Mouse (Mus musculus) hindbrain, embryonic 12.5 days (tissue): ENCODE measurements at regions not wholly inside any gene's neighbourhood (a gene's known extent, or its start where the extent isn't known, plus 50 kb on each side); places are given as distances from the start of the nearest gene placed in this dataset.

Source experiments
- ATAC-seq: fragments of 200-750 bp; cut with Nextera tagmentation; 2 replicates; pipeline ENCODE4 v1.8.0; 2017; ENCODE audit warnings: moderate TSS enrichment; ENCODE audit not compliant: low FRiP score
- H3K27ac ChIP-seq: fragments of 300-500 bp; sonication (generic); 2 replicates; pipeline ENCODE4 v1.5.1; 2016; ENCODE audit warnings: mild to moderate bottlenecking
- H3K27me3 ChIP-seq: fragments of 300-500 bp; sonication (generic); 2 replicates; pipeline ENCODE4 v1.6.1; 2016; ENCODE audit warnings: mild to moderate bottlenecking
- H3K36me3 ChIP-seq: fragments of 300-500 bp; sonication (generic); 2 replicates; pipeline ENCODE4 v1.6.1; 2016; ENCODE audit warnings: mild to moderate bottlenecking
- H3K4me1 ChIP-seq: fragments of 300-500 bp; sonication (generic); 2 replicates; pipeline ENCODE4 v1.6.1; 2016
- H3K4me2 ChIP-seq: fragments of 300-500 bp; sonication (generic); replicated peaks from 2 replicates; pipeline ENCODE4 v1.6.1; 2016; ENCODE audit warnings: mild to moderate bottlenecking
- H3K4me3 ChIP-seq: fragments of 300-500 bp; sonication (generic); 2 replicates; pipeline ENCODE4 v1.5.1; 2016; ENCODE audit warnings: mild to moderate bottlenecking
- H3K9ac ChIP-seq: fragments of 300-500 bp; sonication (generic); 2 replicates; pipeline ENCODE4 v1.6.1; 2016; ENCODE audit warnings: mild to moderate bottlenecking, moderate library complexity
- H3K9me3 ChIP-seq: fragments of 300-500 bp; sonication (generic); replicated peaks from 2 replicates; pipeline ENCODE4 v1.6.1; 2016; ENCODE audit warnings: mild to moderate bottlenecking
- WGBS: fragments of 180-500 bp; shearing (Covaris S2); methylation state at CpG from one replicate; pipeline ENCODE4 v1.1.7; 2016; 5-methylcytosine and 5-hydroxymethylcytosine counted together

DNA sequence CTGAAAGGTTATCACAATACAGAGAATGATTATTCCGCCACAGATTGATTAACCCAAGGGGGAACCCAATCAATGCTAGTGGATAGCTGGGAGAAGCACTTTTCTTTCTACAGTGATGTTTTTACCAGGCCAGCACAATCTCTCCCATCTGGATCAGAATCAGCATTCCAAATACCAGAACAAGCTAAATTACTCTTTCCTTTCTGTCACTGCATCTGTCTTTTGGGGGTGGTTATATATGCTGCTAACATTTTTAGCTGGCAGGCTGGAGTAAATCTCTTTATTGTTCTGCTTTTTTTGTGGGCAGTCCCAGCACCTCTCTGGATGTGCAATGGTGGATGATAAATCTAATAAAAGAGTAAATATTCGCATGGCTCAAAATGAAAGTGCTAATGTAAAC, 242.3 kb upstream of the Cxxc4 start:
- Histone ChIP-seq H3K9ac (no peak overlapping the region), H3K4me2 (no peak overlapping the region), H3K27ac (no peak overlapping the region), H3K27me3 (no peaks in the 10 kb centered on the region), H3K36me3 (no peaks in the 10 kb centered on the region), H3K4me1 (no peaks in the 10 kb centered on the region), H3K9me3 (no peaks in the 10 kb centered on the region), H3K4me3 (no peak overlapping the region)
- ATAC-seq, result no peak
- WGBS, result 75% methylated on average over 2 of the region's 2 CpGs

DNA sequence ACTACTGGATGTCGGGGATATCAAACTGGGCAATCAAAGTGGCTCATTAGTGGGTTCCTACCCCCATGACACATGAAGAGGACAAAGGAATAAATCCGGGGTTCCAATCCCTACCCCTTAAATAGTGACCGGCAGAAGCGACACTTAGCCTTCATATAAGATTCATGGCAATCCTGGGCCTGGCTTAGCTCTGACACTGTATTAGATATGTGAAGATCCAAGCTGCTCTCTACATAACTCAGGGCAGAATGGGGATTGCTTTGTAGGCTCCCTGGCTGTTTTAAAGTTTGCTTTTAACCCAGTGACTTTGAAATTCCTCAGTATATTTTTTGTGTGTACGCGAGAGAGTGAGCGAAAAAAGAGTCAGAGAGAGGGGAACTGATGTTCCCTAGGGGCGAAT, 236.3 kb upstream of the Cxxc4 start:
- Histone ChIP-seq H3K27ac (no peak overlapping the region), H3K4me2 (no peak overlapping the region), H3K9ac (no peak overlapping the region), H3K4me1 (no peaks in the 10 kb centered on the region), H3K36me3 (no peaks in the 10 kb centered on the region), H3K9me3 (no peaks in the 10 kb centered on the region), H3K27me3 (no peaks in the 10 kb centered on the region), H3K4me3 (no peak overlapping the region)
- ATAC-seq, result no peak
- 85% methylated on average over 8 of the region's 8 CpGs for WGBS

DNA sequence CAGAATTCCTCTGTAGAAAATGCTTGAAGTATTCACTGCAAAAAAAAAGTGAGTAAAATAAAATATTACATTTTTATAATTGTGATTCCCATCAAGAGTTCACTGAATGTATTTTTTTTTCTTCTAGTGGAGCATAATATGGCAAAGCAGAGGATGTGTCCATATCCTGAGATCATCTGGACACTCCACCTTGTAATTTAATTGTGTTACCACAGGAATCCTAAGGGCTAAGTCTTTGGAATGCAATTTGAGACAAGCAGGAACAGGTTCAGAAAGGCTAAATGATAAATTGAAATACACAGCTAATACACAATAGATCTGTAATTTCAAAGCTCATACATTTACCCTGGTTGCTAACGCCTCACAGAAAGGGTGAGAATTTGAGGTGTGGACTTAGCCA, 235.7 kb upstream of the Cxxc4 start:
- H3K9me3 ChIP-seq, result no peaks in the 10 kb centered on the region
- ATAC-seq, result no peak
- 58% methylated on average over 1 of the region's 1 CpGs for WGBS
- no peaks in the 10 kb centered on the region for H3K36me3 ChIP-seq
- H3K27me3 ChIP-seq, result no peaks in the 10 kb centered on the region
- no peak overlapping the region for H3K9ac ChIP-seq
- H3K4me2 ChIP-seq, result no peak overlapping the region
- no peak overlapping the region for H3K27ac ChIP-seq
- no peaks in the 10 kb centered on the region for H3K4me1 ChIP-seq
- no peak overlapping the region for H3K4me3 ChIP-seq

DNA sequence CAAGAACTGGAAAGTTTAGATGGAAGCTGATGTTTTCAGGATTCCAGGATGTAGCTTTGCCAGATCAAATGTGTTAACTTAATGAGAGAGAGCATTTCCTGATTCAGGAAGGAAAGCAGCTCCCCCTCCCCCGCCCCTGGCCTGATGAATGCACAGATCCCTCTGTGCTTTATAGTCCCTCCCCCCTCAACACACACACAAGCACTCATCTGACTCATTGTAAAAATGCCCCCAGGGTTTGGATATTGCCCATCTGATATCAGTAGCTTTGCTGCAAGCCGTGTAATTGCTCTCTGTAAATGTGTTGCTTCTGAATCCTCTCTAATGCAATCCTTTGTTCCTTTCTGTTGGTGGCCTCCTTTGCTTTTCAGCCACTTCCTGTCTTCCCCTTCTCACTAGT, 221.5 kb upstream of the Cxxc4 start:
- Histone ChIP-seq H3K9me3 (no peaks in the 10 kb centered on the region), H3K27ac (peak overlapping the region; percentile 30; the same call in 1 of the 2 replicates), H3K27me3 (no peaks in the 10 kb centered on the region), H3K4me2 (no peak overlapping the region), H3K9ac (no peak overlapping the region), H3K36me3 (no peaks in the 10 kb centered on the region), H3K4me3 (no peak overlapping the region), H3K4me1 (peaks cover 5% of the 10 kb centered on the region)
- peak; percentile 74; the same call in 1 of the 2 replicates for ATAC-seq
- WGBS, result 59% methylated on average over 2 of the region's 2 CpGs

DNA sequence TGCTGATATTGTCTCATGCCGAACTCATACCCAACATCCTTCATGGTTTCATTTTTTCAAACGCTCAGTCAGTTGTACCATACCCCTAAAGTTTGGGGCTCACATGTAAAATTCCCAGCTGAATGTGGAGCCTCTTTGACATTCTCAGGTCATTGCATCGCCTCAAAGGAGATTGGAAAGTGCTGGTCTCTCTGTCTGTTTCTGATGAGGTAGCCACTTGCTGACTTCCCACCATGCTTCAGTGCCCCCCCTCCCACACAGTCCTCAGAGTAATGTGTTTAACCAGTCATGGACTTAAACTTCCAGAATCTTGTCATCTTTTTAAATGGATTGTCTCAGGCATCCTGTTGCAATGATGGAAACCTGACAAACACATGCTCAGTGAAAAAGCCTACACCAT, 220.9 kb upstream of the Cxxc4 start:
- no peak overlapping the region for H3K4me3 ChIP-seq
- no peaks in the 10 kb centered on the region for H3K27me3 ChIP-seq
- peaks cover 5% of the 10 kb centered on the region for H3K4me1 ChIP-seq
- ATAC-seq, result no peak
- no peak overlapping the region for H3K27ac ChIP-seq
- H3K9ac ChIP-seq, result no peak overlapping the region
- H3K9me3 ChIP-seq, result no peaks in the 10 kb centered on the region
- H3K4me2 ChIP-seq, result no peak overlapping the region
- WGBS, result 81% methylated on average over 3 of the region's 3 CpGs
- H3K36me3 ChIP-seq, result no peaks in the 10 kb centered on the region

DNA sequence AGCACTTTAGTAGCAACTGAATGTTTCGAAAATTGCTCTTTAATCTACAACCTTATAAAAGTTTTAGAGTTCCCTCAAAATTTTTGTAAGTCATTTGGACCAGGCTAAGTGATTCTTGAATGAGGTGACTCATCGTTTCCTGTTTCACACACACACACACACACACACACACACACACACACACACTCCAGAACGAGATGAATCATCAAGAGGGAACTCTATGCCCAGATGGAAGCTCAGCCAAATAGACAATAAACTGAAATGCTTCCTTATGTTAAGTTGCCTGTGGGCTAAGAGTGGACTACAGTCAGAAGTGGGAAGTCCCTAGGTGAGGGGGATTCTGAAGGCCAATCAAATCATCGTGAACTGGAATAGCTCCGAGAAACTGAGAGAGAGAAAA, 202.4 kb upstream of the Cxxc4 start:
- WGBS, result 83% methylated on average over 5 of the region's 5 CpGs
- no peak overlapping the region for H3K27ac ChIP-seq
- no peaks in the 10 kb centered on the region for H3K4me1 ChIP-seq
- no peaks in the 10 kb centered on the region for H3K27me3 ChIP-seq
- no peaks in the 10 kb centered on the region for H3K9me3 ChIP-seq
- no peak overlapping the region for H3K4me2 ChIP-seq
- H3K9ac ChIP-seq, result no peak overlapping the region
- no peaks in the 10 kb centered on the region for H3K36me3 ChIP-seq
- ATAC-seq, result no peak
- H3K4me3 ChIP-seq, result no peak overlapping the region

DNA sequence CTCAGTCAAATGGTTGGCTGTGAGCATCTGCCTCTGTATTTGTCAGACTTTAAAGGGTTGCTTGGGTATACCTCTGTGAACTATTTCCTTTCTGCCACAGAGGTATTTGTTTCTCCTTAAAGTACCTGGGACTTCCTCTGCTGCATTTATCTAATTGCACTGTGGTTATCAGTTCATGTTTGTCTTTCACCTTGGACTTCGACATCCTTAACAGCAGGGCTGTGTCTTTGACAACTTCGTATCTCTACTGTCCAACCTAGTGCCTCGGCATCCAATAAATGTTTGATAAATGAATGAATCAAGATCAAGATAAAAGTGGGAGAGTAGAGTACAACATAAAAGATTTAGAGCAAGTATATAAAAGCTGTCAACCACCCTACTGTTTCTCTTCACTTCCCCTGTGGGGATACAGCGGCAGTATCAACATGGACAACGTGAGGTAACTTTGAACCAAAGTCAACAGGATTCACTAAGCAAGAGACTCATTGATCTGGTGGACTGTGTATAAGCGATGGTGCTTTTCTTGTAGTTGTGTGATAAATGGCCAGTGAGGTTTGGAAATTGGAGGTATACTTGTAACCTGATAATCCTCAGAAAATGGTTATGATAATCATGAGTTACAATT, 199.9 kb upstream of the Cxxc4 start:
- no peak overlapping the region for H3K4me2 ChIP-seq
- no peak overlapping the region for H3K27ac ChIP-seq
- no peak for ATAC-seq
- H3K4me1 ChIP-seq, result no peaks in the 10 kb centered on the region
- 94% methylated on average over 6 of the region's 6 CpGs for WGBS
- H3K36me3 ChIP-seq, result no peaks in the 10 kb centered on the region
- no peak overlapping the region for H3K4me3 ChIP-seq
- H3K9me3 ChIP-seq, result no peaks in the 10 kb centered on the region
- no peaks in the 10 kb centered on the region for H3K27me3 ChIP-seq
- H3K9ac ChIP-seq, result no peak overlapping the region

DNA sequence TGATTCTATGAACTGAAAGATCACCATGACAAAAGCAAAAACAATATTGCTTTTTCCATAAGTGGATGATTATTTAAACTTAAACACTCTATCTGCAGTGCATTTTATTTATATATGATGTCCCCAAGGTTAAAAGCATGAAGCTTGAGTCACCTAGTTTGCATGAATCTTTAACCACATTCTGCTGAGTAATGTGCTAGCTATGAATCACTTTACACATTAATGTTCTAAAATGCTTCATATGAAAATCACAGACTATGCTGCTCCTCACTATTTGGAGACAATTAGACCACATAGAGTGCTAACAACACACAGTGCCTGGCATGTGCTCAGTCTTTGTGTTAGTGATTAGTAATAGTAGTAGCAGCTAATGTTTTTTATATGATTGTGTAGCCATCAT, 185.6 kb upstream of the Cxxc4 start:
- Histone ChIP-seq H3K27ac (no peak overlapping the region), H3K36me3 (no peaks in the 10 kb centered on the region), H3K9me3 (no peaks in the 10 kb centered on the region), H3K27me3 (no peaks in the 10 kb centered on the region), H3K4me2 (no peak overlapping the region), H3K4me1 (no peaks in the 10 kb centered on the region), H3K9ac (no peak overlapping the region), H3K4me3 (no peak overlapping the region)
- no peak for ATAC-seq

DNA sequence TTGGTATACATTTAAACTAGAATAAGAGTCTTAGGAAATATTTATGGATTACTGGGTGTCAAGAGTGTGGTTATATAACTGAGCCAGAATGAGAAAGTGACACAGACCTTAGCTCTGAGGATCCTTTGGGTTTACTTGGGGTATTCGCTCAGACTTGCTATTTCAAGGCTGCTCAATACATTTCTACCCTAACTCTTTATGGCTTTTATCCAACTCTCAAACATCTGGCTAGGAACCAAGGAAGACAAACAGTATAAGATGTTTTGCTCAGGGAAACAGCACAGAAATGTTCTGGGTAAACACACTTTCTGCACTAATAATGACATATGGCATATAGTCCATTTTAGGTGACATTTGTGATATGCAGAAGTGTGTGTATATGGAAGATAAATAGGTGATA, 153.8 kb upstream of the Cxxc4 start:
- ATAC-seq, result no peak
- 90% methylated on average over 1 of the region's 1 CpGs for WGBS
- H3K9me3 ChIP-seq, result no peaks in the 10 kb centered on the region
- H3K4me2 ChIP-seq, result no peak overlapping the region
- H3K9ac ChIP-seq, result no peak overlapping the region
- no peaks in the 10 kb centered on the region for H3K36me3 ChIP-seq
- H3K27me3 ChIP-seq, result no peaks in the 10 kb centered on the region
- H3K27ac ChIP-seq, result no peak overlapping the region
- no peak overlapping the region for H3K4me3 ChIP-seq
- no peaks in the 10 kb centered on the region for H3K4me1 ChIP-seq

DNA sequence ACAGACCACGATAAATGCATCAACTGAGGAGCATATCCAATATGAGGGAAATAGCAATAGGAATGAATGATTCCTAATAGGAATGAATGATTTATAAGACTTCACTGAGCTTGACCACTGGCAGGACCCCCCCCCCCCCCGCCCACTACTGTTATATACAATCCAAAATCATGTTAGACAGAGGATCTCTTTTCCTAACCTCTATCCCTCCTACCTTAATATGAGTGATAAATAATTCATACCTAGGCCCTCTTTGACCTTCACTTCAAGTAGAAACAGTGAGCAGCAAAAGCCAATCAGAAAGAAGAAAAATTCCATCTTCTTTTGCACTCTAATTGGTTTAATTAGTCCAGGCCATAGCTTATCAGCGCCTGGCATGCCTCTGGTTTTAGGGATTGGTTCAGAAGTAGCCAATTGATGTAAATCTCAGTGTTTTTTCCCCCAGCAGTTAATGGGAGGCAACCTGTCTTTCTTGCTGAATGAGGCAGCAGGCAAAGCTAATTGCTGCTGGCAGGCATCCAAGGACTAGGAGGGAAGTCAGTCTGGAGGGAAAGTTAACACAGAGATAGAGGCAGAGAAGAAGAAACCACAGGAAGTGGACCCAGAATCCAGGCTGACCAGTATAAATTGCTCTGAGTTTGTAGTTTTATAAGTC, 136.7 kb upstream of the Cxxc4 start:
- Histone ChIP-seq H3K9me3 (no peaks in the 10 kb centered on the region), H3K36me3 (no peaks in the 10 kb centered on the region), H3K4me1 (peaks cover 8% of the 10 kb centered on the region), H3K27ac (0 out of 2 replicates have a peak overlapping the region, but pooled peaks have one; percentile 2), H3K27me3 (no peaks in the 10 kb centered on the region), H3K4me2 (no peak overlapping the region), H3K9ac (no peak overlapping the region), H3K4me3 (no peak overlapping the region)
- ATAC-seq, result peak; percentile 89
- 75% methylated on average over 3 of the region's 3 CpGs for WGBS

DNA sequence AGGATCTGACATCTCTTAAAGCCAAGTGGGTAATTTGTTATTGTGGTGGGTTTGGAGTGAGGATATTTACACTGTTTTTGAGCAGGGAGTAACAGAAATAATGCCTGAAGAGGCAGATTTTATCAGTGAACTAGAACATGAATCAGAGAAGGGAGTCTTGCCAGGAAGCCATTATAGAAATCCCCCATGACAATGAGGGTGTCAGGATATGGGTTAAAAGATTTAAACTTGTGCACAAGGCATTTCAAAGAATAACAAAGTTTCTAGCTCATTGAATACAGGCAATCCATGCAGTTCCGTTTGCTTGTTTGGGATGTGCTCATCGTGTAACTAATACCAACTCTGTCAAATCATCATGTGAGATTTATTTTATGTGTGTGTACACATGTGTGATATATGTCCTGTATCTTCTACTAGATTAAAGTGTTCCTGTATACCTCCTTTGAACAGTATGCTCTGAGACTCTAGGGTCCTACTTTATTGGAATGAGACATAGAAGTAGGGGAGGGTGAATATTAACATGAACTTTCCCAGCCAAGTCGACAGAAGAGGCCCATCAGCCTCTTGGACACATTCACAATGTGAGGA, 134.0 kb upstream of the Cxxc4 start:
- Histone ChIP-seq H3K4me1 (peaks cover 8% of the 10 kb centered on the region), H3K4me3 (no peak overlapping the region), H3K4me2 (no peak overlapping the region), H3K9me3 (no peaks in the 10 kb centered on the region), H3K27ac (no peak overlapping the region), H3K9ac (no peak overlapping the region), H3K36me3 (no peaks in the 10 kb centered on the region), H3K27me3 (no peaks in the 10 kb centered on the region)
- 79% methylated on average over 3 of the region's 3 CpGs for WGBS
- no peak for ATAC-seq

DNA sequence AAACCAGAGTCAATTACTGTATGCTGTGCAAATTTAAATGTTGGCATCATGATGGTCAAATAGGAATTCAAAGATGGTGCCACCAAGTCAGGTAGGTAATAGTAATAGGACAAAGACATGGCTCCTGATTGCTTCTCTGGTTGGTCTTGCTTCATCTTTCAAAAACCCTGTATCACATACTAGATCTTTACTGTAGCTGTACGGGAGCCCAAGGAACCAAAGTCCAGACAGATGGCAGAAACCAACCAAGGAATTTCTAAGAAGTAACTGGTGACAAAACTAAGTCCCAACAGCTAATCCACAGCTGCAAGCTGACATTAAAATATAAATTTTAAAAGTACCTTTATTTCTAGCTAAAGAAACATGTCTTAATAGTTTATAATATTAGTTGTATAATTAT, 131.7 kb upstream of the Cxxc4 start:
- ATAC-seq, result no peak
- no peak overlapping the region for H3K9ac ChIP-seq
- no peak overlapping the region for H3K27ac ChIP-seq
- peaks cover 7% of the 10 kb centered on the region for H3K4me1 ChIP-seq
- H3K27me3 ChIP-seq, result no peaks in the 10 kb centered on the region
- H3K4me3 ChIP-seq, result no peak overlapping the region
- no peak overlapping the region for H3K4me2 ChIP-seq
- 87% methylated on average over 1 of the region's 1 CpGs for WGBS
- H3K9me3 ChIP-seq, result no peaks in the 10 kb centered on the region
- no peaks in the 10 kb centered on the region for H3K36me3 ChIP-seq

DNA sequence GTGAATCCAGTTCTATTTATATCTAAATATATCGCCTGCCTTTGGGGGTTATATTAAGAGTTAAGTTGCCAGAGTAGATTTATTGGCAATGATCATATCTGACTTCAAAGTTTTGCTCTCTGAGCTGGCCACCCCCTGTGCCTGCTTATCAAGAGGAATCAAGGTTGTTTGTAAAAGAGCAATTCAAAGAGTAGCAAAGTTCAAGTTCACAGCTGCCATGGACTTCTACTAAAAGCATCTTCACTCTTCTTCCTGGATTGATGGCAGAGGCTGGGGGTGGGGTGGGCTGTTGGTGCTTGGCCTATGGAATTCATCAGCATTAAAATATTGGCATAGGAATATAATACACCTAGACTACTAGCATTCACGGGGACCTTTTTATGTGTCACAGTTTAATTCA, 131.2 kb upstream of the Cxxc4 start:
- H3K4me1 ChIP-seq, result peaks cover 2% of the 10 kb centered on the region
- no peak overlapping the region for H3K4me2 ChIP-seq
- H3K27me3 ChIP-seq, result no peaks in the 10 kb centered on the region
- H3K9ac ChIP-seq, result no peak overlapping the region
- H3K36me3 ChIP-seq, result no peaks in the 10 kb centered on the region
- no peak for ATAC-seq
- H3K4me3 ChIP-seq, result no peak overlapping the region
- 83% methylated on average over 2 of the region's 2 CpGs for WGBS
- no peak overlapping the region for H3K27ac ChIP-seq
- no peaks in the 10 kb centered on the region for H3K9me3 ChIP-seq
